Mouse (Mus musculus): ENCODE measurements around the gene Dmbx1.

Gene Dmbx1

DNA sequence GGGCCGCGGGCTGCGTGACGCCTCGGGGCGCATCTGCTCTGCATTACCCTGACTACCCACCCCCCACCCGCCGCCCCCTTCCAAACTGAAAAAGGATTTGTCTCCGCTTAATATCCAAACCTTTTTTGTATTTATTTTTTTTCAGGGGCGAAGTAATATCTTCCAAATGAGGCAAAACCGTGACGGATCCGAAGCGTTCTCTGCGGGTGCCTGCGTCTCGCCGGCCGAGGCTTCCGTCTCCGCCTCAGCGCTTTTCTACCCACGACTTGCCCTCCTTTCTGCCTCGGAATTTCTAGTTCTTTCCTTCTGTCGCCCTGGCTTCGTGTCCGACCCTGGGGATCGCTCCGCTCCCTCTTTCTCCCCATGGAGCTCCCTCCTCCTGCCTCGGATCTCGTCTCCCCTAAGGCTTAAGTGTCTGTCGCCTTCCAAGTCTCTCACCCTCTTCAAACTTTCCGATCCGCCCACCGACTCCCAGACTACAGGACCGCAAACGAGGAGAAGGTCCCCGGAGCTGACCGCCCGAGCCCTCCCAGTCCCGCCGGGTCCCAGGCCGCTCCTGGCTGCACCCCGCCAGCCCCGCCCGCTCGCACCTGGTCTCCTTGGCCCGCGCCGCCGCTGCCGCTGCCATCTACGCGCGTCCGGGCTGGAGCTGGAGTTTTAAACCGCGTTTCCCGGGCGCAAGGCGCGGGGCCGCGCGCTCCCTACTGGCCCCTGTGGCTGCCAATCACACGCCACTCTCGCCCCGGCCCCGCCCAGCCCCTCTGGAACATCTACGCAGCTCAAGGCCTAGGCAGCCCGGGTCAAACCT lies at the start of gene Dmbx1:
Gene Dmbx1, minus strand, starts transcription at position 632 of the 808 bp plus-strand sequence.
- in situ Hi-C loops (cut with MboI, MseI): no loop called here

DNA sequence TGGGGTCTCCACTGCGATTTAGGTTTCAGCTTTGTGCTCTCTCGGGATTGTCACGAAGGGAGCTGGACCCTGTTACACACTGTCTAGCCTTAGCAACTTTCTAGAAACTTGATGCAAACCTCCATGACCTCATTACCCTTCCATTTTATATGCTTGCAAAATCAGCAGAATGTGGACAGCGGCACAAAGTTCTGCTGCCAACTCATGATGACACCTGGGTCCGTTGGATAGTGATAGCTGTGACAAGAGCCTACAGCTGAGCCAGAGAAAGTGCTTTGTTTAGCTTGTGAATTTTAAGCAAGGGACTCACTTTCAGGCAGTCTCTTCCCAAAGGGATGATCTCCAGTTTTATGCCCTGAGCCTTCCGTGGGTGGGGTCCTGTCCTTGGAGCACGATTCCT lies 49.7 kb upstream of the Dmbx1 start:
- in situ Hi-C loops (cut with MboI, MseI): no loop called here

DNA sequence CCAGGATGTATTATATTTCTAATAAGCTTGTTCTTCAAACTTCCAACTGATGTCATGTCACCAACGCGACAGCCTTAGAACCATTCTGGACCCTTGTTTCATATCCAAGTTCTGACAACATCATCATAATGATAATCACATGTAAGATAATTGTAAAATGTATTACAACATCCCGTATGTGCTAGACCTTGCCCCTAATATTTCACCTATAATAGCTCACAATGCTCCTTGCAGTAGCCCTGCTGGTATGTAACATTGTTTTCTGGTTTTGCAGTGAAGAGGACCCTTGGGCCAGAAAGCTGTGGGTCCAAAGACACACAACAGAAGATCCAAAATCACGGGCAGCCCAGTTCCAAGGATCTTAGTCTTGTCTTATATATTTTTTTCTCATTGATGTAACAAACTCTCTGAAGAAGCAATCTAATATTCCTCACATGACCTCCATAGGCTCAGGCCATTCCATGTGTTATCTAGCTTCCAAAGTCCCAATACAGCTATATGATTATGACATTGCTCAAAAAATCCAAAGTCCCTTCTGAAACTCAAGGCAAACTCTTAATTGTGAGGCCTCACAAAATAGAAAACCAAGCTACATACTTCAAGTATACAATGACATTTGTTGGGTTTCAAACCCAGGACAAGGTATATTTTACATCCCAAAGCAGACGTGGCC lies 48.3 kb upstream of the Dmbx1 start:
- in situ Hi-C loops (cut with MboI, MseI): no loop called here

DNA sequence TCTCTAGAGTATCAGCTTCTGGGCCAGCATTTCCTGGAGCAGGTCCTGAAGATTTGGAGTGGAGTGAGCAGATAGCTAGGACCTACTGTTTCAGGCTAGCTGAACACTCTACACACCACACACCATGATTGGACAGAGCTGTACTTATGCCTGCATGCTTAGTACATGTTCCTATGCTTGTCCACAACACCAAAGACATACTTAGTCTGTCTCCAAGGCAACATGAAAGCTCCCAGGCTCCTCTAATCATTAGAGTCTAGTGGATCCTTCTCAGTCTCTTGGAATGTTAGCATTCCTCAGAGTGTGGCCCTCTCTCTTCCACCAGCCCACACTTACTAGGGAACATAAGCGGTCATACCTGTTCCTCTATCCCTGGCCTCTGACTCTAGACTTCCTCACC lies 47.7 kb upstream of the Dmbx1 start:
- in situ Hi-C loops (cut with MboI, MseI): no loop called here

DNA sequence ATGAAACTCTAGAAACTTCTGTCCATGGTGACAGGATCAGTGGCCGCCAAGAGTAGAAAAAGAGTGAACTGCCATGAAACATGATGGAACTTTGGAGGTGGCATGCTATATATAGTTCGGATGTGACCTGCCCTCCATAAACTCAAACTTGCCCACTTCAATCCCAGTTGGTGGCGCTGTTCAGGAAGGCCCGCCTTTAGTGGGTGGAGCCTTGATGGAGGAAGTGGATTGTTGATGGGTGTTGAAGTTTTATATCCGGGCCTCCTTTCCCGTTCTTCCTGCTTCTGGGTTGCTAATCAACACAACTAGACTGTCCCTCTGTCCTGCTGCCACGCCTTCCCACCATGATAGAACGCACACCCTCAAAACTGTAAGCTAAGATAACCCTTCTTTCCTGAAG lies 45.2 kb upstream of the Dmbx1 start:
- in situ Hi-C loops (cut with MboI, MseI): loop anchor here (5.0 kb wide), 1 partner anchor 83 kb away; no protein-coding TSS in a partner anchor

DNA sequence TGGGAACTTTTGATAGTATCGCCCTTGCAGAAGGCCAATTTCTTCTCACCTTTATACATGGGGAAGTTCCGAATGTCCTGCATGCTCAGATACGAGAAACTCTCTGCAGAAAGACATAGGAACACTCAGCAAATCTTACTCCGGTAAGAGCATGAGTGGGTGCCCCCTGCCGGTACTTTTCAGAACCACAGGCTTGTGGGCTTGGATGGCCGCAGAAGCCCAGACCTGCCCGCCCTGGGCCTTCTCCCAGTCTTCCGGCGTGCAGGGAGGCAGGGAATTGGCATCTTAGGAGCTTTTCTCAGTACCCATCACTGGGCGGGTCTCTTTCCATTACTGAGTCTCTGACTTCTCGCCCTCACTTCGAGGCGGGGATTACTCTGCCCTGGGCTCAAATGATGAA lies 44.4 kb upstream of the Dmbx1 start:
- in situ Hi-C loops (cut with MboI, MseI): loop anchor here (5.0 kb wide), 1 partner anchor 82 kb away; no protein-coding TSS in a partner anchor

DNA sequence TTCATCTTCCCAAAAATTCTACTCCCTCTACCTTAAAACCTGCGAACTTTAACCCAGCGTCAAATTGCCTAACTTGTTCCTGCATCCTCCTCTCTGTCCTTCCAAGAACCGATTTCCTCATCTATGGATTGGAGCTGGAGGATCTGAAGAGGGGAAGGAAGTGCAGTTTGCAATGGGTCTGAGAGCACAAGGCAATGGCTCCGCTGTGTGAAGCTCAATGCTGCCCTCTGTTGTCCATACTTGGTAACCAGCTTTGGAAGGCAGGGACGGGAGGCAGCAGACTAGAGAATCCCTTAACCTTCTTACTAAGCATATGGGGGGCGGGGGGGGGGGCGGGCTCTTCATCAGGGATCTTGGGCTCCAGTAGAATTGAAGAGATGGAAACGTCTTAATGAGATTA lies 41.0 kb upstream of the Dmbx1 start:
- in situ Hi-C loops (cut with MboI, MseI): loop anchor here (5.0 kb wide), 1 partner anchor 78 kb away; no protein-coding TSS in a partner anchor

DNA sequence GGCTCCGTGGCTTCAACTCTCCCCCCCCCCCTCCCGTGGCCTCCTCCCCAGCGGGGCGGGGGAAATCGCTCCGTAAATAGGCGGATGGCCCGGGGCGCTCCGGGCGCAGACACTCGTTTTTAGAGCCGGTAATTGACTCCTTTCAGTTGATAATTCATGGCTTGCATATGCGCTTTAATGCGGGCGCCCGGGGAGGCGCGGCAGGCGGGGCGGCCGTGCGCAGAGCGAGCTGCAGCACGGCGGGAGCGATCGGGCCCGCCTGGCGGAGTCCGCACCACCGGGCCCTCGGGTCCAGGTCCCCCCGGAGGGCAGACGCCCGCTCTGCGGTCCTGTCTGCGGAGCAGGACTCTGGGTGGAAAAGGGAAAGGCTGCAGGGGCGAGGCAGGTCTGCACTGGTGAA lies 39.7 kb upstream of the Dmbx1 start:
- in situ Hi-C loops (cut with MboI, MseI): no loop called here

DNA sequence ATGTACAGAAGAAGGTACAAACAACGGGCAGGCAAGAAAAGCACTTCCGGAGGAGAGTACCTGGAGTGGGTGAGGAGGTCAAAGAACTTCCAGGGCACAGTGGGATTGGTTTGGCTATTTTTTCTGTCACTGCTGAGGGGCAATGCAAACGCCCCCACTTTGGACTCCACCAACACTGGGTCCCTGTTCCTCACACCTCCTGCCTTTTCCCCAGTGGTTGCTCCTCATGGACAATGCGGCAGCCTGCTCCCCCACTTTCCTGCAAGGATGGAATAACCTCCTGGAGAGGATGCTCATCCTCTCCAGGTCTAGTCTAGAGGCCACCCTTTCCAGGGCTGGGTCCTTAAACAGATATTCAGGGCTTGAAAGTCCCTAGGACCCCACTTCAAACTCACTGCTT lies 39.2 kb upstream of the Dmbx1 start:
- in situ Hi-C loops (cut with MboI, MseI): no loop called here

DNA sequence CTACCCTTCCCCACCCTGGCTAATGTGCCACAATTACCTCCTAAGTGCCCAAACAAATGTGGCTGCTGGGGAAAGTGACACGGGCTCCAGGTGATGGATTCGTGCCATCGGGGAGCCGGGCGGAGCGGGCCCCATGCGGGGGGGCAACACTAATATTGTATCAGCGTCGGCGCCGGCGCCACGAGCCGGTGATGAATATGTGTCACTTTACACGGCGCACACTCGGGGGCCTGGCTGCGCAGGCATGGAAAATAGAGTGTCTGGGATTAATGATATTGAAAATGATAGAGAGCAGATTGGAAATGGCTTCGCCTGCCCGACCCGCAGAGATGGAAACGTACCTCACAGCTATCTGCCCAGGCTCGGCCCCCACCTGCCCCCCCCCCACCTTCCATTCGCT lies 32.8 kb upstream of the Dmbx1 start:
- in situ Hi-C loops (cut with MboI, MseI): no loop called here

DNA sequence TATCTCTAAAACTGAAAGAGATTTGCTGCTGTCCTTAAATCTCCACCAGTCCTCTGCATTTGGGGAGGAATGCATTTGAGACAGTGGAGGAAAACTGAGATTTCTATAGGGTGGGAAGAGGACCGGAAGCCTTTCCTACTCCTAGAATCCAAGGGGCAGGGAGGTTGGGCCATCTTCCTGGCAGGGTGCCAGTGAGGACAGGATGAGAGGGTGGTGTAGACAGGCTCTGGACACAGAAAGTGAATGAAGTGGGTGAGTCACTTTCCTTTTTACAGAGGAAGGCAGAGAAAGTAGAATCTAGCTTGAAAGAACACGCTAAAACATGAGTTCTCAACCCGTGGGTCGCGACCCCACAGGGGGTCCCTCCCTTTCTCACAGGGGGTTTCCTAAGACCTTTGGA lies 24.7 kb upstream of the Dmbx1 start:
- in situ Hi-C loops (cut with MboI, MseI): no loop called here

DNA sequence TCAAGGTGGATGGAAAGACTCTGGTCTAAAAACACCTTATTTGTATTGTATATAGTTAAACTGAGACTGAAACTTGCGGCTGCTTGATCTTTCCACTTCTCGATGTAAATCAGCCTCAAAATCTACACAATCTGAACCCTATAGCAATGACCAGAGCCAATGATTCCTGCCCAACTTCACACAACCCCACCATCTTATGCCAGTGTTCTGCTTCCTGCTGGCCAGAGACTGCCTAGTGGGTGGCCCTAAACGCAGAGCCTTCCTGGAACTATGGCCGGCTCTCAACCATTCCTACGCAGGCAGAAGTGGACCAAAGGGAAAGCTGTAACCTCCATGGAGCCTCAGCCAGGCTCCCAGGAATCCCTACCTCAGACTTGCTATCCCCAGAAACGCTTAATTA lies 24.0 kb upstream of the Dmbx1 start:
- in situ Hi-C loops (cut with MboI, MseI): no loop called here

DNA sequence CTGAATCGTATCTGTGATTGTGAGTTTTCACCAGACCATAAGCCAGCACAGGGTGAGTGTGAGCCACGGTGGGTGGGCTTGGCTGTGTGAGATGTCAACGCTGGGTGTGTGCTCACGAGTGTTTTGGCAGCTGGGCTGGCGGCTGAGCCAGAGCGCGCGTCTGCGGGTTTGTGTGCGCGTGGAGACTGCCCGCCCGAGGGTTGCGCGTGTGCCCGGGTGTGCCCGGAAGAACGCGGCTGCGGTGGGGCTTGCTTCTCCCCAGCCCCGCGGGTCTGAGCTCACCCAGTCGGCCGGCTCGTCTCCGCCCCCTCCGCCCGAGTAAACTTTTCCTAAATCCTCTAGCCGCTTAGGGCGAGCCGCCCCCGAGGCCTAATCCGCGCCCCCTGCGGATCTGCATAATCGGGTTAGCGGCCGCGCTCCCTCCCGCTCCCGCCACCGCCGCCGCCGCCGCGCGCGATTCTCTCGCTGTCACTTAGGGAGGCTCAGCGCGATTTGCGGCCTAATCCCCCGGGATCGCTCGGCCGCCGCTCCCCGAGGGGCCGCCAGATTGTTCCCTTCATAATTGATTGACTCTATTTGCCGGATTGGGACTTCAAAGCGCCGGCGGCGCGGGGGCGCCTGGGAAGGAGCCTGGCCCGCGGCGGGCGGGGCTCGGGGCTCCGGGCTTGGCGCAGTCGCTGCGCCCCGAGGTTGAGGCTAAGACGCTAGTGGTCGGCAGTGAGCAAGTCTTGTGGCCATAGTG lies 23.1 kb upstream of the Dmbx1 start:
- in situ Hi-C loops (cut with MboI, MseI): no loop called here

DNA sequence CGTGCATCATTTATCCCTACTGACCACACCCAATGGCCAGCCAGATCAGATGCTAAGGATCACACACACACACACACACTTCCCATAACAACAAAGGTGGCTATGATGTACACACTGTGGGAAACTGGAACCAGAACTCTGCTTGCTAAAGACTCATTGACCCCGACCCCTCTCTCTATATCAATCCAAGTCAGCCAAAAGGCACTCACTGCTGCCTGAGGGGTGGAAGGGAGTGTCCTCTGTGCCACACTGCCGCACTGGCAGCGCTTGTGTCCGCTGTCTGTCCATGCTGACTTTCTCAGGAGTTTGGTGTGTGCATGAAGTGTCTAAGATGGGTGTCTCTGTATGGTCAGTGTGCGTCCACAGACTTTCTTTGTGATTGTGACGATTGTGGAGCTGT lies 22.3 kb upstream of the Dmbx1 start:
- in situ Hi-C loops (cut with MboI, MseI): no loop called here

DNA sequence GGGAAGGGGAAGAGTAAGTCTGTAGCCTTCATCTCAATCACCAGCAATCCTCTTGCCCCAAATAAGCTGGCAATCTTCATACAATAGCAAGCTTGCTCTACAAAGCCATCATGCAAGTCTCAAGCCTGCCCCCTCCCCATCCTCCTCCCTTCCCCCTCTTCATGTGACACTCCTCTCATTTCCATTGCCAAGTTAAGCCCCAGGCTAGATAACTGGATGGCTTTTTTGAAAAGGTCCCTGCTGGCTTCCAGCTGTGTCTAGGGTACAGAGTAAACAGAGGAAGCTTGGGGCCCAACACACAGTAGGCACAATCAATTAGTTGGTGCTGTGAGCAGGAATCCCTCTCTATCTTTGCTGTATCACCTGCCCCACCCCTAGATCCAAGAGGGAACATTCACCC lies 19.8 kb upstream of the Dmbx1 start:
- in situ Hi-C loops (cut with MboI, MseI): loop anchor here (10.0 kb wide), 2 partner anchors 55 to 225 kb away; partner anchors contain the start of gene Efcab14

DNA sequence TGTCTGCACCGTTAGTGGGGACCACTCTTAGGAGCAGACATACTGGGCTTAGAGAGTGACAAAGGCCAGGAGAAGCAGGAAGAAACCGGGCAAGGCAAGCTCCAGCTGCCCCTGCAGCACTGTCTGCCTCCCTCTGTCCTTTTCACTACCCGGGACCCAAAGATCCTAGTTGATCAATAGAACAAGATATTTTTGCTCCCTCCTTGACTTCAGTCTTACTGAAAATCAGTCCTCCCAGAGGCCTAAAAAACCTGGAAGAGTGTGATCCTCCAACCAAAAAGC lies 15.7 kb upstream of the Dmbx1 start:
- in situ Hi-C loops (cut with MboI, MseI): loop anchor here (10.0 kb wide), 2 partner anchors 51 to 221 kb away; partner anchors contain the start of gene Efcab14

DNA sequence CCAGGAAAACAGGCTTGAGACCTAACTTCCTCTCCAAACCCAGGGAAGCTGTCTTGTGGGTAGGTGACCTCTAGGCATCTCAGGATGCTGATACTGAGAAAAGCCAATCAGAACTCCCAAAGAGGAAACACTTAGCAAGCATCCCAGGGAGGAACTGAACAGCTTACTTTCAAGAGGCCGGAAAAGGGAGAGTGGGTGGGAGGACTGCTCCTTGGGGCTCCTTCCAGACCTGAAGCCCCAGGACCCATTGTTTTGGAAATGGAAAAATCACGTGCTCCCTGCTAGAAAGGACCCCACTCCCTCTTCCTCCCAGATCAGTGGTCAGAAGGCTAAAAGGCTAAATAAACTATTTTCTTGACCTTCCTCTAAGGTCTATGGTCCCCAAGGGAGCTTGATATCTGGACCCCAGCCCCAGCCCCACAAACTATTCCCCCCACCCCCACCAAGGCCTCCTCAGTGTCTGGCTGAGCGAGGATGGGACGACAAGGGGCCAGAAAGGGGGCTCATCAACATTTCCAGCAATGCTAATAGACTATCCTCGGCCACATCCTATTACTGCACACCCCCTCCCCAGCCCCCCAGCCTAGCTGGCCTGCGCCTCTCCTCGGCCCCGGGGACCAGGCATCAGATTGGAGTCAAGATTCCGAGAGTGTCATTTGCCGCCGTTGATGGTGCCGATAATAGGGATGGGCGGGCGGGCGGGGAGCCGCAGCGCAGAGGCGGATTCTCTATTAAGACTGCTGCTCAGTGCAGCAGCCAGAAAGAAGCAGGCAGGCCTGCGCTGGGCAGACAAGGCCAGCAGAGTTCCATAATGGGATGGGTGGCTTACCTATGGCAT lies 15.1 kb upstream of the Dmbx1 start:
- in situ Hi-C loops (cut with MboI, MseI): loop anchor here (10.0 kb wide), 2 partner anchors 50 to 220 kb away; partner anchors contain the start of gene Efcab14

DNA sequence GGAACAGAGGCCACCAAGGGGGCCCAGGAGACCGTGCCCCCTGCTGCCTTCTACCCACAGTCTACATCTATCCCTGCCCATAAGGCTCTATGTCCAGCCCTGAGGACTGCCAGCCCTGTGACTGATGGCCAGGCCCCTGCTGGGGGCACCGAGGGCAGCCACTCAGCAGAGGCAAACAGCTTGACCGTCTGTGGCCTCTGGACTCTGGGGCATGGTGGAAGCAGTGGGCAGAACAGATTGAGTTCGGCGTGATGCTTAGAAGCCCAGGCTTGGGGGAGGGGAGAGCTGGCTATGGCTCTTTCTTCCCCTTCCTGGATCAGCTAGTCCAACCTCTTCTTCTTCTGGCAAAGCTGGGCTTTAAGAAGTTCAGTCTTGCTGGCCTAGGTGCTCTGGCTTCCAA lies 13.8 kb upstream of the Dmbx1 start:
- in situ Hi-C loops (cut with MboI, MseI): loop anchor here (10.0 kb wide), 2 partner anchors 49 to 219 kb away; partner anchors contain the start of gene Efcab14

DNA sequence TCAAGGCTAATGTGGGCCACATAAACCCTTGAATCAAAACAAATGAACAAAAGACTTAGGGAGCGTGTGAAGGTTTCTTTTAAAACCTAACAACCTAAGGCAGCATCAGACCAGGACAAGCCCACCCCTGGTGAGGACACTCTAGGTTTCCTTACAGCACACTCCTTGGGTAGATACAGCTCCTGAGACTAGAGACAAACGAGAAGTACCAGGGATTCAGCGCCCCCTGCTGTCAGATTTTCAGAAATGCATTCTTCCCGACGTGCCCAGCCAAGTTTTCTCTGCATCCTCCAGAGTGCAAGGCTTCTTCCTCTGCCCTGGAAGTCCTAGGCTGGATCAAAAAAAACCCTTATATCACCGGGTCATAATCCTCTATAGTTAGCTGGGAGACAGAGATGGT lies 13.0 kb upstream of the Dmbx1 start:
- in situ Hi-C loops (cut with MboI, MseI): loop anchor here (10.0 kb wide), 2 partner anchors 48 to 218 kb away; partner anchors contain the start of gene Efcab14

DNA sequence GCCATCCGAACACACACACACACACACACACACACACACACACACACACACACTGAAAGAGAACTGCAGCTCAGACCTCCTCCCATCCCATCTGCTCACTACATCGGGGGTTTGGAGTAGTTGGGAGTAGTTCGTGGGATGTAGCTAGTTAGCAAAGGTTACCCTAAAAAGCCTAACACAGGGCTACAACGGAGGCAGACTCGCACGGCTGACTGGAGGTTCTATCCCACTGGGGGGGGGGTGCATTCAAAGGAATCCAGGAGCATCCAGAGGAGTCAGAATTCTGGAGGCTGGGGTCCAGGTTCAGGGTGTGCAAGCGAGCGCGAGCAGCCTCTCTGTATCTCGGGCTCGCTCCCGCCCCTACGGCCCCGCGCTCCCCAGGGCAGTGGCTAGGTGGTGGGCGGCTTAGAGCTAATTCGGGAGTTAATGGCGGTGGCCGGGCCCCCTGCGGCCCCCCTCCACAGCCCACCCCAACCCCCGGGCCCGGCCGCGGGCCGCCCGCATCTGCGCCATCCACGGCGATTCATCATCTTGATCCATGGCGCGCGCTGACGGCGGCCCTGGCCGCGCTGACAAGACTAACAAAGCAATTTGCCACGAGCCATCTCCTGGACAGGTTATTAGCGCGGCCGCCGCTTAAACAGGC lies 4.1 kb upstream of the Dmbx1 start:
- in situ Hi-C loops (cut with MboI, MseI): no loop called here
